Mouse (Mus musculus) common myeloid progenitor, adult 5-6 weeks (primary cell): ENCODE data around the gene Lsamp. TPM values are rescaled to one million over a fixed set of nuclear protein-coding genes. Genes with fewer than 3 reads are reported as not detected.

ENCODE experiments used
- ATAC-seq: replicated peaks from 2 replicates; pipeline ENCODE4 v1.8.0; 2016; ENCODE audit warnings: low read depth, mild to moderate bottlenecking, moderate TSS enrichment, inconsistent platforms; ENCODE audit not compliant: poor library complexity, severe bottlenecking
- total RNA-seq: library from RNA; stranded (forward); fragments of 200-1000, 187-1606 nt; gene quantifications from 2 replicates; pipeline ENCODE4 v1.2.3, GENCODE M21; 2017

The Lsamp gene
- total RNA-seq, 1 experiment from 2014 or later = not detected

GRCm38 (mm10) chr16:42102186-42102585 is 2118.0 kb downstream of the Lsamp start:
- no peak for ATAC-seq

GRCm38 (mm10) chr16:42102635-42103034 is 2118.5 kb downstream of the Lsamp start:
- no peak for ATAC-seq

GRCm38 (mm10) chr16:42112251-42112650 is 2128.1 kb downstream of the Lsamp start:
- no peak for ATAC-seq

GRCm38 (mm10) chr16:42113246-42113645 is 2129.1 kb downstream of the Lsamp start:
- ATAC-seq = no peak

- no peak for ATAC-seq
These were observed 2137.6 kb downstream of the Lsamp start for GRCm38 (mm10) chr16:42121788-42122187.

- no peak for ATAC-seq
These were observed 2139.7 kb downstream of the Lsamp start for GRCm38 (mm10) chr16:42123826-42124225.

GRCm38 (mm10) chr16:42126061-42126460 is 2141.9 kb downstream of the Lsamp start:
- ATAC-seq = no peak

- no peak for ATAC-seq
These were observed 2163.0 kb downstream of the Lsamp start for GRCm38 (mm10) chr16:42147164-42147563.

GRCm38 (mm10) chr16:42149216-42149942 is 2165.2 kb downstream of the Lsamp start:
- no peak for ATAC-seq

GRCm38 (mm10) chr16:42152640-42153039 is 2168.5 kb downstream of the Lsamp start:
- peak; percentile 68 for ATAC-seq

- no peak for ATAC-seq
These were observed 2173.7 kb downstream of the Lsamp start for GRCm38 (mm10) chr16:42157816-42158215.

GRCm38 (mm10) chr16:42164941-42165340 is 2180.8 kb downstream of the Lsamp start:
- peak; percentile 96 for ATAC-seq

GRCm38 (mm10) chr16:42168292-42168691 is 2184.1 kb downstream of the Lsamp start:
- no peak for ATAC-seq

GRCm38 (mm10) chr16:42169447-42170140 is 2185.4 kb downstream of the Lsamp start:
- peak; percentile 86 for ATAC-seq

- peak; percentile 87 for ATAC-seq
These were observed 2188.3 kb downstream of the Lsamp start for GRCm38 (mm10) chr16:42172476-42172875.

GRCm38 (mm10) chr16:42178866-42179265 is 2194.7 kb downstream of the Lsamp start:
- no peak for ATAC-seq

GRCm38 (mm10) chr16:42180025-42180424 is 2195.9 kb downstream of the Lsamp start:
- peak; percentile 83 for ATAC-seq

GRCm38 (mm10) chr16:42180473-42180872 is 2196.3 kb downstream of the Lsamp start:
- ATAC-seq = no peak

GRCm38 (mm10) chr16:42189431-42190081 is 2205.4 kb downstream of the Lsamp start:
- ATAC-seq = peak; percentile 9; the same call in 1 of the 2 replicates

- ATAC-seq = peak; percentile 94
These were observed 2206.2 kb downstream of the Lsamp start for GRCm38 (mm10) chr16:42190114-42191045.
